9 mouse cellular contexts compared by ENCODE assay signal in genomic region chr14:26303111-26303510, GRCm38 (mm10). TPM values are rescaled to one million over a fixed set of nuclear protein-coding genes. Genes with fewer than 3 reads are reported as not detected.
DNase-seq lines count a peak whose midpoint lies in the region; ATAC-seq and TF ChIP-seq lines count a peak whose summit lies in the region.
"Had no signal": no experiment of that assay in that cellular context is flagged by ENCODE, and none has a peak within 500 bp of the region (broad histone marks: within the 10 kb centered on the region; RNA-seq: fewer than 3 reads in every experiment).

No protein-coding gene starts in this region.

- no peak for DNase-seq in cerebellum, adult 11-12 months
- DNase-seq in B cell, adult 2 months: peak; percentile 10 to 12
- peak; percentile 10 to 25 for DNase-seq in cerebellum, adult 2 months
- peak; percentile 57 to 65 for DNase-seq in layer of hippocampus, adult 8-10 months (ENCODE audit: low spot score in 2 of 2)
- DNase-seq in mesoderm, embryonic 11.5 days (ENCODE audit: low read depth, low spot score): peak; percentile 76
- peak; percentile 63 for DNase-seq in telencephalon, adult 2 months (ENCODE audit: low read depth, low spot score)

- no peaks in the 10 kb centered on the region for H3K4me1 ChIP-seq in cerebellum, adult 2 months (ENCODE audit: control insufficient read depth, insufficient read depth, low read length)
- H3K4me1 ChIP-seq: limb, embryonic 15.5 days had no signal

- no peaks in the 10 kb centered on the region; the same call in 1 of the 2 replicates for H3K27me3 ChIP-seq in cerebellum, adult 2 months (ENCODE audit: control insufficient read depth, insufficient read depth, low read length)
- H3K27me3 ChIP-seq: limb, embryonic 15.5 days had no signal

- peak; percentile 37; the same call in 1 of the 2 replicates for TF ChIP-seq CTCF in cerebellum, adult 2 months (IDR thresholded peaks at IDR 0.05; ENCODE audit: borderline replicate concordance, insufficient read depth, low read depth, low read length)

- H3K27ac ChIP-seq in cerebellum, adult 2 months (ENCODE audit: insufficient read depth, low read length): no peak overlapping the region
- H3K27ac ChIP-seq: limb, embryonic 15.5 days had no signal

- WGBS in cerebellum, adult 2 months: 31% methylated on average over 2 of the region's 2 CpGs

- no peak overlapping the region for H3K4me3 ChIP-seq in cerebellum, adult 2 months (replicated peaks; ENCODE audit: insufficient read depth, low read depth, low read length)
- H3K4me3 ChIP-seq: limb, embryonic 15.5 days had no signal

- ATAC-seq in cerebellum, adult (ENCODE audit: insufficient number of reproducible peaks, low FRiP score, low TSS enrichment): peak; percentile 42; the same call in 1 of the 2 replicates
- ATAC-seq in granulocyte monocyte progenitor cell, adult 5-6 weeks (replicated peaks; ENCODE audit: poor library complexity, severe bottlenecking): peak; percentile 63

- no peak for TF ChIP-seq POLR2A in cerebellum, adult 2 months (IDR thresholded peaks at IDR 0.05; ENCODE audit: borderline replicate concordance, insufficient read depth, low read length)

RNA-seq across cellular contexts. Expression of gene Duxbl3, which starts 45.3 kb away (rescaled TPM):
- polyA plus RNA-seq in cerebellum, adult 2 months (2012; rRNA removed): 0.28 and 0.70 TPM in 2 replicates
- total RNA-seq in granulocyte monocyte progenitor cell, adult 5-6 weeks (2014; fragmentation: Nextera tagmentation): not detected in 2 replicates
- total RNA-seq in granulocyte monocyte progenitor cell, adult 5-6 weeks (2017): not detected in 2 replicates
- total RNA-seq in layer of hippocampus, adult 8-10 months (2022): 1 to 10 TPM in 3 of 4 experiments, under 1 TPM in 1; 0.65 to 1.7 (median 1.5) TPM
